Mouse (Mus musculus) midbrain, embryonic 10.5 days (tissue): ENCODE data around the gene Nos1. TPM values are rescaled to one million over a fixed set of nuclear protein-coding genes. Genes with fewer than 3 reads are reported as not detected.

ENCODE experiments used
- DNase-seq: peaks from one replicate; pipeline ENCODE4 v3.0.0-alpha.2; 2017; ENCODE audit warnings: low spot score
- H3K27ac ChIP-seq: fragments of 300-500 bp; sonication (generic); replicated peaks from 2 replicates; pipeline ENCODE4 v1.5.1; 2016; ENCODE audit warnings: mild to moderate bottlenecking
- H3K27me3 ChIP-seq: fragments of 300-500 bp; sonication (generic); 2 replicates; pipeline ENCODE4 v1.6.1; 2016; ENCODE audit warnings: low read depth, mild to moderate bottlenecking; ENCODE audit not compliant: poor library complexity, severe bottlenecking
- H3K36me3 ChIP-seq: fragments of 300-500 bp; sonication (generic); 2 replicates; pipeline ENCODE4 v1.6.1; 2016; ENCODE audit warnings: mild to moderate bottlenecking, moderate library complexity
- H3K4me1 ChIP-seq: fragments of 300-500 bp; sonication (generic); 2 replicates; pipeline ENCODE4 v1.6.1; 2016
- H3K4me3 ChIP-seq: fragments of 300-500 bp; sonication (generic); 2 replicates; pipeline ENCODE4 v1.5.1; 2016; ENCODE audit warnings: mild to moderate bottlenecking, moderate library complexity
- H3K9me3 ChIP-seq: fragments of 300-500 bp; sonication (generic); replicated peaks from 2 replicates; pipeline ENCODE4 v1.6.1; 2016; ENCODE audit warnings: mild to moderate bottlenecking
- WGBS: fragments of 180-500 bp; shearing (Covaris S2); methylation state at CpG from one replicate; pipeline ENCODE4 v1.1.7; 2016; 5-methylcytosine and 5-hydroxymethylcytosine counted together
- polyA plus RNA-seq: library from polyadenylated mRNA; unstranded; fragments of >200 nt; fragmentation: Nextera tagmentation; extraction: Ambion mirVana; gene quantifications from 2 replicates; pipeline ENCODE4 v1.2.1, GENCODE M21; 2016

The Nos1 gene
- polyA plus RNA-seq, result 0.25 and 0.36 TPM in 2 replicates

GRCm38 (mm10) chr5:117780681-117781080 is at the start of gene Nos1:
Gene Nos1 (plus strand): TSS chr5:117781032.
- H3K4me3 ChIP-seq, result no peak within 1 kb of the TSS
- no peaks in the 10 kb centered on the region for H3K36me3 ChIP-seq
- H3K27me3 ChIP-seq, result no peaks in the 10 kb centered on the region
- DNase-seq, result peak; percentile 16
- H3K9me3 ChIP-seq, result no peaks in the 10 kb centered on the region
- WGBS, result 20% methylated on average over 10 of the region's 10 CpGs
- H3K27ac ChIP-seq, result peak within 1 kb of the TSS; percentile 28
- H3K4me1 ChIP-seq, result peaks cover 9% of the 10 kb centered on the region

GRCm38 (mm10) chr5:117731311-117731710 is 49.5 kb upstream of the Nos1 start:
- no peak for DNase-seq
- H3K4me3 ChIP-seq, result no peak overlapping the region

DNA sequence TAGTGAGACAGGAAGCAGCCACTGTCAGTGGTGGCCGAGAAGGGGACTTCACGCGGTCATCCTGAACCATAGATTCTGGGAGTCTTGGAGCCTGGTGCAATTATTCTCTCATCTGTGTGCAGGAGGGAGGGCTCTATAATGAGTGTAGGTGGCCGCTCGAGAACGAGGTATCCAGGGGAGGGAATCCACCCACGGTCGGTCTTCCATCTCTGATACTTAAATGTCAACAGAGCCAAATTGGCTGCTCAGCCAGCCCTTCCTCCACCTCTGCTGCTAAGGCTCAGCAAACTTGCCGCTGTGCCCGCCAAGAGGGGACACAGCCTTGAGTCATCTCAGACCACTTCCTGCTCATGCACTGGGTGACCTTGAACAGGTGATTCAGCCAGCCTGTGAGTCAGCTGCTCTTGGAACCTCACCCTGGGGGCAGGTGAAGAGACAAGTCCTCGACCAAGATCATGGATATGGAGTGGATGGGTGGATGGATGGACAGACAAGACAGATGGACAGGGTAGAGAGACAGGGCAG is 36.1 kb upstream of the Nos1 start:
- no peak overlapping the region for H3K4me3 ChIP-seq
- no peaks in the 10 kb centered on the region for H3K36me3 ChIP-seq
- H3K27ac ChIP-seq, result no peak overlapping the region
- no peak for DNase-seq
- H3K9me3 ChIP-seq, result no peaks in the 10 kb centered on the region
- no peaks in the 10 kb centered on the region for H3K27me3 ChIP-seq
- H3K4me1 ChIP-seq, result peaks cover 20% of the 10 kb centered on the region
- WGBS, result 85% methylated on average over 11 of the region's 11 CpGs

More at GRCm38 (mm10) chr5:117731311-117731710, 49.5 kb upstream of the Nos1 start:
- Histone ChIP-seq H3K9me3 (no peaks in the 10 kb centered on the region), H3K27ac (peak overlapping the region; percentile 42; the same call in 1 of the 2 replicates), H3K4me1 (peaks cover 32% of the 10 kb centered on the region), H3K36me3 (no peaks in the 10 kb centered on the region), H3K27me3 (no peaks in the 10 kb centered on the region)
- 67% methylated on average over 6 of the region's 6 CpGs for WGBS

DNA sequence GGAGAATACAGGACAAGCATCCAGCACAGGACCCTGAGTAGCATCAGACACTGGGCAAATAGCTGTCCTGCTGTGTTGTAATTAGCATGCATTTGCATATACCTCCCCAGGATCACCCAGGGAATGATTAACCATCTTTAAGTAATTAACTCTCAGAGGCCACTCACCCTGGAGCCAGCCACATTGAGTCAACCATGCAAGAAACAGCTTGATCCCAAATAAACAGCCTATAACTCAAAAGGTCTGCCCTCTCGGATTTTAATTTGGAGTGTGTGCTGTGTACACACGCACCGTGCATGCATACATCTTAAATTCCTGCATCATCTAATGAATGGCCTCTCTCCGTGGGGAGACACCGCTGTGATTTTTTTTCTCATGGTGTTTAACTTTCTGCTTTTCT is 31.5 kb upstream of the Nos1 start:
- Histone ChIP-seq H3K4me3 (no peak overlapping the region), H3K36me3 (no peaks in the 10 kb centered on the region), H3K27me3 (no peaks in the 10 kb centered on the region), H3K27ac (no peak overlapping the region), H3K4me1 (peaks cover 15% of the 10 kb centered on the region), H3K9me3 (no peaks in the 10 kb centered on the region)
- DNase-seq, result no peak
- 38% methylated on average over 5 of the region's 5 CpGs for WGBS

DNA sequence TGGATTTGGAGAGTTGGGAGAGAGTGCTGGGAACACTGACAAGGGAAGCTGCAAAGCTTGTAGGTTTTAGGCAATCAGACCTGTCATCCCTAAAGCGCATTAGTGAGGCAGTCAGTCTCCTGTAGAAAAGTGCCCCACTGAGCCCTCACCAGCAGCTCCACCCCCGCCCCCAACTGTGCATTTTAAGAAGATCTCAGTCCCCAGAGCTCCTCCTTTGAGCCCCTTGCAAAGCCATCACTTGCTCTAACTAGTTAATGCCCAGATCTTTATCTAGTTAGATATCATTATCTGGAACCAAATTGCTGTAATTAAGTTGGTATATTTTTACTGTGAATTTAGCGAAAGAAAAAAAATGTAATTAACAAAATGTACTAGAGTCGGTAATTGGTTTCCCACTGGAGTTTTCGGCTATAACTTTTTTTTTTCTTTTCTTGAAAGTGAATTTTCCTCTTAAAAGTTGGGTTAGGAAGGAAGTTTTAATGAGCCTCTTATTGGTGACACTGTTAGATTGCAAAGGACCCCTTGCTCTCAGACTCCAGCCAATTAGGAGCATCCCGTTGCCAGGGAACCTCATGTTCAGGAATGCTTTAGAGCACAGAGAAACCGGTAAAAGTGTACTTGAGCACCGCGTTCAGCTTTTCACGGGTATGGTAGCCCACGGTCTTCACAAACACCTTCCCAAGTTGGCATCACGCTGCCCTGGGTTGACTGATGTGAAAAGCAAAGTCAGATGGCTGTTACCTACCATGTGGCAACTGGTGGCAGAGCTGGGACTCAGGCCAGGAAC is 22.9 kb upstream of the Nos1 start:
- Histone ChIP-seq H3K36me3 (0 out of 2 replicates have a peak, but pooled peaks cover 4% of the 10 kb centered on the region), H3K4me3 (no peak overlapping the region), H3K27ac (peak overlapping the region; percentile 18; the same call in 1 of the 2 replicates), H3K9me3 (peaks cover 6% of the 10 kb centered on the region; the same call in 1 of the 2 replicates), H3K27me3 (no peaks in the 10 kb centered on the region; the same call in 1 of the 2 replicates), H3K4me1 (peaks cover 16% of the 10 kb centered on the region)
- WGBS, result 20% methylated on average over 12 of the region's 12 CpGs
- DNase-seq, result no peak

DNA sequence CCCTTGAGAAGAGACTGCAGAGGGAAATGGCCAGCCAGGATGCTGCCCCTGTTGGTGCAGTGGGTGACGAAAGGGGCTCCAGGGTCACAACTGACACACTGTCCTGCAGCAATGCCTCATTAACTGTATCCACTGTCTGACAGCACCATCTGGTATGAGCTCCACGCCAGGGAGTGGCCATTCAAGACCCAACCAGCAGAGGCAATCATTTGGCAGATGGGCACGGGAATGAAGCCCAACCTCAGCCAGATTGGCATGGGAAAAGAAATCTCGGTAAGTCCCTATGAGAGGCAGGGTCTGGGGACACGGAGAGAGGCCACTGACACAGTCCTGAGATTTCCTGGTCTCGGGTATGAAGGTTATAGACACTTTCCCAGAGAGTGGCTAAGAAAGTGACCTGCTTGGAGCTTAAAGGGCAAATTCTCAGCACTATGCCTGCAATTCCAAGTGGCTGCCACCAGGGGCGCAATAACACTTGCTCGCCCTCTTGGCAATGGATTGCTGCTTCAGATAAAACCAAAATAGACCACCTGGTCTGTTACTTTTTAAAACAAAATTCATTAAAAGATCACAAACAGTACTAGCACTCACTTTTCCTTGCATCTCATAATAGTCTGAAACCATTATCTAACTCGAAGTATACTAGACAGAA is 19.5 kb upstream of the Nos1 start:
- Histone ChIP-seq H3K4me3 (no peak overlapping the region), H3K36me3 (0 out of 2 replicates have a peak, but pooled peaks cover 4% of the 10 kb centered on the region), H3K4me1 (peaks cover 17% of the 10 kb centered on the region), H3K27me3 (no peaks in the 10 kb centered on the region; the same call in 1 of the 2 replicates), H3K9me3 (peaks cover 6% of the 10 kb centered on the region; the same call in 1 of the 2 replicates), H3K27ac (no peak overlapping the region)
- 78% methylated on average over 9 of the region's 9 CpGs for WGBS
- DNase-seq, result no peak

DNA sequence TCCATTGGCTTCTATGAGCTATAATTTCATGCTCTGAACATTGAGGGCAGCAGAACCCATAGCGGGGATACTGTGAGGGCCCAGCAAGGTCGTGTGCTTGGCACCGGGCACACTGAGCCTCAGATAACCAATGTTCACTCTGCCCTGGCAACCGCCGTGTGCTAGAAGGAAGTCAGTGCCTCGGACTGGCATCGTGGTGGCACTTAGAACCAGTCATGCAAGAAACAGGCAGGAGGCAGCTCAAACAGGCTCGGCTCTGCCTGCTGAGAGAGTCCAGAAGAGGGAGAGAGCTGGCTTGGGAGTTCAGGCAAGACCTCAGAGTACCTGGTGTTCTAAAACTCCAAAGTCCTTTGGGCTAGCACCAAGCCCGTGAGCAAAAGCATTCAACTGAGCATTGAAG is 16.3 kb upstream of the Nos1 start:
- 84% methylated on average over 9 of the region's 9 CpGs for WGBS
- no peaks in the 10 kb centered on the region for H3K27me3 ChIP-seq
- H3K9me3 ChIP-seq, result peaks cover 6% of the 10 kb centered on the region; the same call in 1 of the 2 replicates
- H3K27ac ChIP-seq, result no peak overlapping the region
- H3K4me1 ChIP-seq, result peaks cover 7% of the 10 kb centered on the region
- no peak overlapping the region for H3K4me3 ChIP-seq
- DNase-seq, result no peak
- 0 out of 2 replicates have a peak, but pooled peaks cover 4% of the 10 kb centered on the region for H3K36me3 ChIP-seq

DNA sequence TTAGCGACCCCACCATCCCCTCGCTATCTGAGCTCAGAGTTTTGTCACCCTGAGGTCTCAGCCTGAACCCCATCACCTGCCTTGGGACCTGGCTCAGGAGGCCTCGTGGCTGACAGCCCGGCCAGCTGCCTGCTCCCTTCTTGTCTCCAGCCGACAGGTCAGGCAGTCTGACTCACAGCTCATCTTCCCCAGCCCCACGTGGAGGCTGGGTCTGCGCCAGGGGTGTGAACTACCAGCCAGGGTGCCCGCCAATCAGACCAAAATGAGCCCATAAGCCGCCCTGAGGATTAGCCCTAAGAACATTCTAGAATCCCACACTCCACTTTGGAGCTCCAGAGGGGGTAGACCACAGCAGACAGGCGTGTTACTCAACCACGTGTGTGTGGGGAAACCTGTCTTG is 1.7 kb upstream of the Nos1 start:
- H3K27ac ChIP-seq, result no peak overlapping the region
- no peaks in the 10 kb centered on the region for H3K36me3 ChIP-seq
- peaks cover 9% of the 10 kb centered on the region for H3K4me1 ChIP-seq
- H3K9me3 ChIP-seq, result no peaks in the 10 kb centered on the region
- no peak overlapping the region for H3K4me3 ChIP-seq
- H3K27me3 ChIP-seq, result no peaks in the 10 kb centered on the region
- WGBS, result 78% methylated on average over 11 of the region's 11 CpGs
- DNase-seq, result no peak

DNA sequence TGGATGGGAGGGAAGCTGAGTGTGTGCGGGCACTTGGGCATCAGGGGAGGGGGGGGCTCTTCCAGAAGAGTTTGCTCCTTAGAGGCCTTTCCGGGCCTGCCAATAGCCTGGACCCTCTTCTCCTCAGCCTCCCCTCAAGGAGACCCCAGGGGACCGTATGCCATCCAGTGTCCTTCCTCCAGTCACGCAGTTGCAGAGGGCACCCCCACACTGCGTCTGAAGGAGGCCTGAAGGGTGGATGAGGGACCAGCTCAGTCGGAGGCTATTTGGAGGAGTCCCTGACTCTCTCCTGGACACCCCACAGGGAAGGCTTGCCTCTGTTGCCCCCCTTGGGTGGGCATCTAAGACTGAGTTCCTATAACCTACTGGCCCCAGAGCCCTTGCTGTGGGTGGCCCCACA is 346 bp downstream of the Nos1 start:
- no peak for DNase-seq
- H3K36me3 ChIP-seq, result no peaks in the 10 kb centered on the region
- no peak overlapping the region for H3K4me3 ChIP-seq

GRCm38 (mm10) chr5:117790071-117790470 is 9.2 kb downstream of the Nos1 start:
- Histone ChIP-seq H3K4me1 (peaks cover 12% of the 10 kb centered on the region), H3K9me3 (no peaks in the 10 kb centered on the region), H3K27ac (no peak overlapping the region), H3K4me3 (no peak overlapping the region), H3K36me3 (no peaks in the 10 kb centered on the region), H3K27me3 (no peaks in the 10 kb centered on the region)
- no peak for DNase-seq
- WGBS, result 76% methylated on average over 6 of the region's 6 CpGs

More for the DNA sequence above, 346 bp downstream of the Nos1 start:
- no peaks in the 10 kb centered on the region for H3K9me3 ChIP-seq
- peaks cover 9% of the 10 kb centered on the region for H3K4me1 ChIP-seq
- no peaks in the 10 kb centered on the region for H3K27me3 ChIP-seq
- H3K27ac ChIP-seq, result peak overlapping the region; percentile 28
- WGBS, result 65% methylated on average over 6 of the region's 6 CpGs

DNA sequence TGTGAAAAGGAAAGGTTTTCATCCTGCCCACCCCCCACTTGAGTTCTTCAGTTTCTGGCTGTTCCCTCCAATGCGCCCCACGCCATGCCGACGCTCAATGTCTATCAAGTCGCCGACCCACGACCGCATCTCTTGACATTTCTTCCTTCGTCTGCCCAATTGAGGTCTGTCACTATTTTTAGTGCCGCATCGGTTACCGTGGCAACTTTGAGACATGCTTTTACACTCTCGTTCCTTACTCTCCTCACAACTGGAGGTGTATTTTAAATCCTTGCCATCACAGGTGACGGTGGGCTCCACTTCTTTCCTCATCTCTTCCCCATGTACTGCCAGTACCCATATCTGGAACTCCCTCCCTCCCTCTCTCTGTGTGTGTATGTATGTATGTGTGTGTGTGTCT is 11.0 kb downstream of the Nos1 start:
- Histone ChIP-seq H3K4me3 (no peak overlapping the region), H3K36me3 (no peaks in the 10 kb centered on the region), H3K27ac (no peak overlapping the region), H3K9me3 (no peaks in the 10 kb centered on the region), H3K4me1 (peaks cover 12% of the 10 kb centered on the region), H3K27me3 (no peaks in the 10 kb centered on the region)
- WGBS, result 71% methylated on average over 14 of the region's 14 CpGs
- DNase-seq, result no peak

GRCm38 (mm10) chr5:117800849-117801248 is 20.0 kb downstream of the Nos1 start:
- no peak for DNase-seq
- H3K27me3 ChIP-seq, result no peaks in the 10 kb centered on the region
- WGBS, result 80% methylated on average over 9 of the region's 9 CpGs
- H3K27ac ChIP-seq, result no peak overlapping the region
- no peaks in the 10 kb centered on the region for H3K36me3 ChIP-seq
- no peaks in the 10 kb centered on the region for H3K9me3 ChIP-seq
- peaks cover 7% of the 10 kb centered on the region; the same call in 1 of the 2 replicates for H3K4me1 ChIP-seq
- H3K4me3 ChIP-seq, result no peak overlapping the region
